Mouse (Mus musculus): ENCODE data around the gene Heg1.

The Heg1 gene

DNA sequence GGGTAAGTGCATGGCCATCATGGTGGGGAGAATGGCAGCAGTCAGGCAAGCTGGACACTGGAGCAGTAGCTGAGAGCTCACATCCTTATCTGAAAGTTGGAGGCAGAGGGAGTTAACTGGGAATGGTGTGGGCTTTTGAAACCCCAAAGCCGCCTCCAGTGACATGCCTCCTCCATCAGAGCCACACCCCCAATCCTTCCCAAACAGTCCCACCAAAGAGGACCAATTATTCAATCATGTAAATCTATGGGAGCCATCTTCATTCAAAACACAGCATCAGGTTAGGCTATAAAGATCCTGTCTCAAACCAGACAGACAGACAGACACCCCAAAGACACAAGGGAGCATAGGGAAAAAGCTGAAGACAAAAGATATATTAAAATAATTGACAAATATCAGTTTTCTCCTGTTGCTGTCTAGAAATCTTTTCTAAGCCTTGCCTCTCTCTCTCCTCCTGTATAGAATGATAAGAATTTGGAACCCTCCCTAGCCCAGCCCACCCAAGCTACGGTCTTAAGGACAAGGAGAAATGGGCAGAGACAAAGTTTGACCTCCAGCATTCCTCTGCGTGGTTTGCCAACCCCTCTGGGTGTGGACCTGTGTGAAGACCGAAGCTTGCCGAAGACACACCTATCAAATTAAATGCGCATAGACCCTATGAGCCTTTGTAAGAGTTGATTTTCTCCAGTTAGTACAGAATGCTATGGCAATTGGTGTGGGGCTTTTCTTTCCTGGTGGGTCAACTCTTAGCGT lies 134.4 kb downstream of the Heg1 start:
- DNase-seq (ENCODE audit: low read depth, low spot score) = no peak

DNA sequence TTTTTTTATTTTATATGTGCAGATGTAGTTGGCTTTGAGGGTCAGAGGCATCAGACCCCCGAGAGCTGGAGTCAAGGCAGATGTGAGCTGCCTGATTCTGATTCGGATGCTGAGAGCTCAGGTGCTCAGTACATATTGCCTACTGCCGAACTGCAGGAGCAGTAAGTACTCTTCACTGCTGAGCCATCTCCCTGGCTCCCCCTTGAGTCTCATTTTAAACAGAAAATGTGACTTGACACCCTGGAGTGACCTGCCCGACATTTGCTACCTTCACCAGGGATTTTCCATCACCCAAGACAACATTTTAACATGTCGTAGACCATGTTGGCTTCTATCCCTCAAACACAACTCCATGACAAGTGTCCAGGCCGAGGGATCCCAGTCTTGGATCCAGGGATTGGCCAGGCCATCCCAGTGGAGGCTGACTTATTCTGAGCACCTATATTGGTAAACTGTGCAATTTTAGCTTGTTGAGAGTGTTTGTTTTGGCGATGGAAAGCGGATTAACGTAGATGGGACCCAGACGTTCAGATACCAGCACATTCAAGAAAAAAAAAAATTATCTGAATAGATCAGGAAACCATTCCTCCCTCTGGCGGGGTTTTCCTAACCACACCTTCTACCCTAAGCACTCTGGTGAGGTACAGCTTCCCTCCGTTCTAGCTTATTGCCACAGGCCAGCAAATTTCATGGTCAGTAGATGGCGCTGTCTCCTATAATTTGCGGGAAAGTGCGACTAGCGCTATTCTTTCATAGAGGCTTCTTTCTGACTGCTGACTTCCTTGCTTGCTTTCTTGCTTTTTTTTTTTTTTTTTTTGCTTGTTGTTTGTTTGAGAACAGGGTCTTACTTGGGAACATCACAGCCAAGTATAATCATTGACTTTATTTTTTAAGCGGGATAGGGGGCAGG lies 136.4 kb downstream of the Heg1 start:
- peak; percentile 87 for DNase-seq (ENCODE audit: low read depth, low spot score)
